Mouse (Mus musculus) spleen, adult 2 months (tissue): ENCODE measurements around the gene Clybl. TPM values are rescaled to one million over a fixed set of nuclear protein-coding genes. Genes with fewer than 3 reads are reported as not detected.

ENCODE experiments used
- DNase-seq, 2 experiments: peaks; one replicate each; pipeline versions ENCODE4 v3.0.0 to v3.0.0-alpha.2; 2012 to 2021; ENCODE audit warnings: low spot score in 2 of 2, low read depth in 1 of 2
- H3K27ac ChIP-seq: fragments of 200-500 bp; 2 replicates; pipeline ENCODE4 v1.5.1; 2012; ENCODE audit warnings: low read length, inconsistent platforms; ENCODE audit not compliant: insufficient read depth
- H3K27me3 ChIP-seq: fragments of 200-500 bp; 2 replicates; pipeline ENCODE4 v1.6.1; 2012; ENCODE audit warnings: mild to moderate bottlenecking, moderate library complexity, low read length, inconsistent platforms; ENCODE audit not compliant: control insufficient read depth, insufficient read depth
- H3K36me3 ChIP-seq: fragments of 200-500 bp; 2 replicates; pipeline ENCODE4 v1.6.1; 2012; ENCODE audit warnings: mild to moderate bottlenecking, low read length, inconsistent platforms; ENCODE audit not compliant: control insufficient read depth, insufficient read depth
- H3K4me1 ChIP-seq: fragments of 200-500 bp; 2 replicates; pipeline ENCODE4 v1.6.1; 2011; ENCODE audit warnings: inconsistent platforms; ENCODE audit not compliant: control insufficient read depth, insufficient read depth, insufficient read length
- H3K4me3 ChIP-seq: fragments of 200-500 bp; 2 replicates; pipeline ENCODE4 v1.5.1; 2011; ENCODE audit warnings: mild to moderate bottlenecking, inconsistent platforms; ENCODE audit not compliant: insufficient read depth, insufficient read length; ENCODE audit errors: extremely low read depth
- CTCF ChIP-seq: fragments of 200-500 bp; IDR thresholded peaks from 2 replicates; pipeline ENCODE4 v1.5.1; 2011; ENCODE audit warnings: mild to moderate bottlenecking, inconsistent platforms; ENCODE audit not compliant: insufficient read depth, insufficient read length, insufficient replicate concordance; ENCODE audit errors: extremely low read depth
- POLR2A ChIP-seq: fragments of 200-500 bp; IDR thresholded peaks from 2 replicates; pipeline ENCODE4 v1.6.1; 2011; ENCODE audit warnings: low read depth, low read length, inconsistent platforms
- WGBS: fragments of 180-500 bp; shearing (Covaris S2); methylation state at CpG from one replicate; pipeline ENCODE4 v1.1.7; 2018; 5-methylcytosine and 5-hydroxymethylcytosine counted together
- polyA plus RNA-seq: library from polyadenylated mRNA; depleted of rRNA; stranded (reverse); fragments of >200 nt; gene quantifications from 2 replicates; pipeline ENCODE4 v1.2.3, GENCODE M21; 2012

Clybl gene
- polyA plus RNA-seq, 1 experiment, result 2.1 TPM

DNA sequence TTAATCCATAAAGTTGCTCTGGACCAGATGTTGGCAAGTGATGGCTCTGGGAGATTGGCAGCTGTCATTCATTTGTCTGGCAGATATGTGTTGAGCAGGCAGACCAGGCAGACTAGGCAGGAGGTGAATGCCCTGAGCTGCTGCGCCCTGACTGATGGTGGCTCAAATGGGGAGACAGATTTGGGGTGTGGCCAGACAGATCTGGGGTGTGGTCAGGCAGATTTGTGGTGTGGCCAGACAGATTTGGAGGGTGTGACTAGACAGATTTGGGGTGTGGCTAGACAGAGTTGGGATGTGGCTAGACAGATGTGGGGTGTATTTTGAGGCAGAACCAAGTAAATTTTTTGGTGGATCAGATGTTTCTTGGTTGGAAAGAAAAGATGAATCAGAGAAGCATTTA, 62.4 kb downstream of the Clybl start:
- Histone ChIP-seq H3K27ac (no peak overlapping the region), H3K4me1 (no peaks in the 10 kb centered on the region), H3K4me3 (no peak overlapping the region), H3K27me3 (no peaks in the 10 kb centered on the region), H3K36me3 (no peaks in the 10 kb centered on the region)
- no peak for DNase-seq
- 86% methylated on average over 1 of the region's 1 CpGs for WGBS
- no peak for TF ChIP-seq CTCF
- TF ChIP-seq POLR2A, result no peak

DNA sequence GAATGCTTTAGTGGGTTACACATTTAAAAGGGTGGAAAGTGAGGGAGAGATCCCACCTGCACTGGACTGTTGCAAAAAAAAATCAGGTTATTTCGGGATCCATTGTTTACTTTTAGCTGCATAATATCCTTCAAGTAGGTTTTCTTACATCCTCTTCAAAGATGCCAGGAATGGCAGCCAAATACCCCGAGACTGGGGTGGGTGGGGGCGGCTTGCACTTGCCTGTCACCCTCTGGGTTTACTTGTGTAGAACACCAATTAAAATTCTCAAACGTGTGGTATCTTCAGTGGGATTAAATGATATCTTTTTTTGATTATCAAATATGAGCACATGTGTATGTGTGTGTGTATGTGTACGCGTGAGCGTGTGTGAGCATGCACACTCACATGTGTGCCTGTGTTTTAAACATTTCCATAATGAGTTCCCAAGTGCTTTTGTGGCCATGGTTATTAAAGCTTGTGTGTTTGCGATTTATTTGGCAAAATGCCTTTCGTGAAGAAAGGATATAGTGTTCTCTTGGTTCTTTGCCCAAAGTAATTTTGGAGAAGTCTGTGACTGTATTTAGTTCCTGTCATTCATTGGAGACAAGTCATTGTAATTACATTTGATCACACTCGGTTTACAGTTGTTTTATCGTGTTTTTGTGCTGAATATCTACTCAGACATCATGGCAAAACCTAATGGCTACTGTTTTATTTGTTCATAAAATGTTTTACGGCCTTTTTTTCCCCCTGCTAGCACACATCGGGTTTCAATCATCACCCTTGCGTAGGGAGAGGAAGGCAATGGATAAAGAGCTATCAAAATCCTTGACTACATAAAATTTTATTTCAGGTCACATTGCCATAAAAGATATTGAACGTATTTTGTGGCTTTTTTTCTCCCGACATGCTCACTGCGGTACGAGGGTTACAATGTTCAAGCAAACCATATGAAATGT, 65.7 kb downstream of the Clybl start:
- Histone ChIP-seq H3K36me3 (no peaks in the 10 kb centered on the region), H3K27me3 (no peaks in the 10 kb centered on the region), H3K4me1 (no peaks in the 10 kb centered on the region), H3K4me3 (no peak overlapping the region), H3K27ac (no peak overlapping the region)
- WGBS, result 88% methylated on average over 18 of the region's 18 CpGs
- DNase-seq, result no peak
- TF ChIP-seq CTCF, result no peak
- TF ChIP-seq POLR2A, result no peak

DNA sequence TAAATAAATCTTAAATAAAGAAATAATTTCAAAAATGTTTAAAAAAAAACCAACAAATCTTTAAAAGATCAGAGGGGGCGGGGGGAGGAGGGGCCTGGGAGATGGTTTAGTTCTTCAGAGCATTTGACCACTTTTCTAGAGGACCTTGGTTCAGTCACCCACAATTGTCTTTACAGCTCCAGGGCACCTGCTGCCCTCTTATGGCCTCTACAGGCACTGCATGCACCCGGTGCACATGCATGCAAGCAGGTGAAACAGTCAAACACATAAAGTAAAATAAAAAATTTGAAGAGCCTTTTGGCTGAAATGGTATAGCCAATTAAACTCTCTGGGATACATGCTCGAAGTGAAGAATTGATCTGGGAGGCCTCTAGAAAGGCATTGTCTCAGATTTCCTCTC, 67.6 kb downstream of the Clybl start:
- 83% methylated on average over 3 of the region's 3 CpGs for WGBS
- no peak overlapping the region for H3K4me3 ChIP-seq
- no peaks in the 10 kb centered on the region for H3K27me3 ChIP-seq
- no peak overlapping the region for H3K27ac ChIP-seq
- no peaks in the 10 kb centered on the region for H3K36me3 ChIP-seq
- no peak for TF ChIP-seq POLR2A
- TF ChIP-seq CTCF, result peak; percentile 46; the same call in 1 of the 2 replicates
- no peaks in the 10 kb centered on the region for H3K4me1 ChIP-seq
- peak in 1 of 2 experiments; percentile 11 for DNase-seq

DNA sequence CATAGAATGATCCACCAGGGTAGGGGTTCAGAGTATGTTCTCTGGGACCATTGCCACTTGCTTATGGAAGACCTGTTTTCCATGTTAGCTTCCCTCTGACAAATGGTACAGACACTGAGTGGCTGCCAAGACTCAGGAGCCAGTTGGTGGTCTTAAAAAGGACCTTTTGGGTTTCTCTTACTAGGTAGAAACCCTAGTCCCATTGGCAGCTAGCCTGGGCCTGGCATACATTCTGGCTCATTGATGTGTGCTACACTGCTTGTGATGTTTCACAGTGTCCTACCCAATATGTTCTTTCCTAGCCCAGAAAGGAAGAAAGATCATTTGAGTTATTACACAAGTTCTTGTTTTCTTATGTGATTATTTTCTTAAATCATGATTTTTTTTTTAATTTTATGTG, 69.8 kb downstream of the Clybl start:
- TF ChIP-seq CTCF, result no peak
- no peak for TF ChIP-seq POLR2A

DNA sequence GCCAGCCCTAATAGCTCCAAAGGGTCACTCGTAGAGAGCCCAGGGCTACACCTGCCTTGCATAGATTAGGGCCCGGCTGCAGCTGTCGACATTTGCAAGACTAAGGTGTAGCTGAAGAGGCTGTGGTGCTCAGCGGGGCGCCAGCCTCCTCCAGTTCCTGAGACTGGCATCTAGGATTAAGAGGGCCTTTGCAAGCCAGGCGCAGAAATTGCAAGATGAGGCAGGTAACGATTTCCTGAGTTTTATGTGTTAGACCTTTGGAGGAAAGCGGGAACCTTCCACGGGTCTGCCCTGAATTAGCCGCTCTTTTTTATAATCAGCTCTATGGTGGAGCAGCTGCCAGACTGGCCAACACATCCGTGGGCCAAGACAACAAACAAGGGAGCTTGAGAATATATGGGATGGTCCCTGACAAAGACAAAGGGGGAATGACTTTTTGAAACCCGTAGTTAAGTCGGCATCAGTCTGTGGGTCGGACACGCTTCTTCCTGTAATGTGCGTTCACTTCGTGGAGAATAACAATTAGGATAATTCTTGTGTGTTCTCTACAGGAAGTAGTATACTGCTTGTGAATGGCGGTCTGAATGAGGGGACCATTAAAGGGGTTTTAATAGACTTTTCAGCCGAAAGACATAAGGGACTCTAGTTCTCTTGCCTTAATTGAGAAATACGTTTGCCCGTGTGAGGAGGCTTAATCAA, 74.2 kb downstream of the Clybl start:
- Histone ChIP-seq H3K4me1 (no peaks in the 10 kb centered on the region), H3K36me3 (no peaks in the 10 kb centered on the region), H3K27ac (no peak overlapping the region), H3K27me3 (no peaks in the 10 kb centered on the region), H3K4me3 (no peak overlapping the region)
- no peak for DNase-seq
- TF ChIP-seq CTCF (no peak), POLR2A (no peak)
- 46% methylated on average over 21 of the region's 21 CpGs for WGBS

More for the DNA sequence above, 69.8 kb downstream of the Clybl start:
- DNase-seq, result no peak
- no peaks in the 10 kb centered on the region for H3K27me3 ChIP-seq
- H3K27ac ChIP-seq, result no peak overlapping the region
- H3K4me1 ChIP-seq, result no peaks in the 10 kb centered on the region
- no peaks in the 10 kb centered on the region for H3K36me3 ChIP-seq
- no peak overlapping the region for H3K4me3 ChIP-seq

DNA sequence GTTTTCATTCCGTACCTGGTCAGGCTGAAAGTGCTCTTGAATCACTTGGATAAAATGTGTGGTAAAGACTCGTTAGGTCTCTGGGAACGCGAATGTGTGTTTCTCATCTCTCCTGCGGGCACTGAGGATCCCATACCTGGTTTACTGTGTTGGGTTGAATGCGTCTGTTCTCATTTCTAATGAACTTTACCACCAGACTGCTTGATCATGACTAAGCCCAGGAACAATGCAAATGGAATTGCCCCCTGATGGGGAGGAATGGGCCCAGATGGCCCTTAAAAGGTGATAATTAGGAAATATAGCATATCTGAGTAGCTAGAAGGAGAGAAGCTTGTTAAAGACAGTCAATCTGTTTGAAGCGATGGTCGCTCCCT, 74.7 kb downstream of the Clybl start:
- no peak for DNase-seq
- TF ChIP-seq CTCF (no peak), POLR2A (no peak)
- Histone ChIP-seq H3K36me3 (no peaks in the 10 kb centered on the region), H3K27ac (no peak overlapping the region), H3K4me1 (no peaks in the 10 kb centered on the region), H3K27me3 (no peaks in the 10 kb centered on the region), H3K4me3 (no peak overlapping the region)
- WGBS, result 75% methylated on average over 8 of the region's 8 CpGs
